19 mouse cellular contexts compared by ENCODE assay signal in the genomic region with DNA sequence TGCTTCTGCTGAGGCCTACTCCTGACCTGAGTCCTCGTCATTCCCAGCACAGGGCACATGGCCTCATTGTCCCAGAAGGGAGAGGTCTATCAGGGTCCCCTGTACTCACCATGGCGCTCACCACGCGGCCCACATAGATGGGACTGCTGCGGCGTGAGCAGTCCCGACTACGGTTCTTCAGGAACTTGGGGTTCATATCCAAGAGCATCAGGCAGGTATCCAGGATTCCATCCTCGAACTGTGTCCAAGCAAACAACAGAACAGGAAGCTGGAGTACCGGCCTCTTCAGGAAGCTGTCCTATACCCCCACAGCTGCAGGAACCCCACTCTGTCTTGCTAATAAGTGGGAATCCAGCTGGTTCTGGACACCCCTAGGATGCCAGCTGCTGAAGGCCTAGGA.
"Had no signal": no experiment of that assay in that cellular context is flagged by ENCODE, and none has a peak within 500 bp of the region (broad histone marks: within the 10 kb centered on the region; RNA-seq: fewer than 3 reads in every experiment).

No protein-coding gene starts in this region.

- H3K27me3 ChIP-seq: kidney, embryonic 15.5 days; liver, embryonic 13.5 days; neural tube, embryonic 12.5 days; neural tube, embryonic 15.5 days had no signal

- H3K4me3 ChIP-seq: kidney, embryonic 15.5 days; left cerebral cortex, adult 2 months; liver, embryonic 13.5 days; neural tube, embryonic 12.5 days; neural tube, embryonic 15.5 days had no signal

- H3K27ac ChIP-seq: kidney, embryonic 15.5 days; left cerebral cortex, adult 2 months; liver, embryonic 13.5 days; neural tube, embryonic 12.5 days; neural tube, embryonic 15.5 days had no signal

- DNase-seq: kidney, adult 8-10 months; kidney, postnatal 10 days; kidney, postnatal 36 days; layer of hippocampus, postnatal 36 days; liver, embryonic 13.5 days; lung, adult 2 months; lung, postnatal 14 days; midbrain, embryonic 14.5 days; right cerebral cortex, adult 18-20 months; right cerebral cortex, postnatal 14 days; right cerebral cortex, postnatal 4 days; thymus, adult 18-20 months; thymus, postnatal 36 days had no signal

- H3K9me3 ChIP-seq: kidney, embryonic 15.5 days; liver, embryonic 13.5 days; megakaryocyte, embryonic 14.5 days; neural tube, embryonic 12.5 days; neural tube, embryonic 15.5 days had no signal

- H3K4me2 ChIP-seq: kidney, embryonic 15.5 days; liver, embryonic 13.5 days; midbrain, embryonic 11.5 days; neural tube, embryonic 12.5 days; neural tube, embryonic 15.5 days had no signal

- H3K36me3 ChIP-seq: neural tube, embryonic 12.5 days; neural tube, embryonic 15.5 days had no signal

- H3K9ac ChIP-seq: kidney, embryonic 15.5 days; liver, embryonic 13.5 days; neural tube, embryonic 12.5 days; neural tube, embryonic 15.5 days had no signal
